Mouse (Mus musculus) liver, postnatal 0 days (tissue): Measurements from ENCODE around the gene Lrrc46.

ENCODE experiments used
- CTCF ChIP-seq: sonication (generic); IDR thresholded peaks from 2 replicates; pipeline ENCODE4 v1.5.1; 2016; ENCODE audit warnings: antibody characterized with exemption, low read depth
- EP300 ChIP-seq: IDR thresholded peaks from 2 replicates; pipeline ENCODE4 v1.6.1; 2016; ENCODE audit warnings: antibody characterized with exemption, low read depth, mild to moderate bottlenecking

- TF ChIP-seq CTCF (no peak), EP300 (no peak)
Measured at GRCm38 (mm10) chr11:97083401-97084140, 42.4 kb upstream of the Lrrc46 start.
